Mouse (Mus musculus) stomach, postnatal 0 days (tissue): ENCODE results near the gene Tnfrsf13c. TPM values are rescaled to one million over a fixed set of nuclear protein-coding genes. Genes with fewer than 3 reads are reported as not detected.

Experiments
- ATAC-seq: fragments of 200-750 bp; cut with Nextera tagmentation; 2 replicates; pipeline ENCODE4 v1.8.0; 2017; ENCODE audit not compliant: low FRiP score, low TSS enrichment
- DNase-seq: peaks from one replicate; pipeline ENCODE4 v3.0.0-alpha.2; 2016; ENCODE audit warnings: low spot score
- H3K27ac ChIP-seq: fragments of 300-500 bp; sonication (generic); replicated peaks from 2 replicates; pipeline ENCODE4 v1.5.1; 2014; ENCODE audit warnings: mild to moderate bottlenecking, control low read depth
- H3K27me3 ChIP-seq: fragments of 300-500 bp; sonication (generic); 2 replicates; pipeline ENCODE4 v1.6.1; 2014; ENCODE audit warnings: low read length; ENCODE audit not compliant: control insufficient read depth, insufficient read depth
- H3K36me3 ChIP-seq: fragments of 300-500 bp; sonication (generic); 2 replicates; pipeline ENCODE4 v1.6.1; 2014; ENCODE audit warnings: low read length, mixed read lengths; ENCODE audit not compliant: control insufficient read depth, insufficient read depth
- H3K4me1 ChIP-seq: fragments of 300-500 bp; sonication (generic); replicated peaks from 2 replicates; pipeline ENCODE4 v1.6.1; 2014; ENCODE audit warnings: antibody characterized with exemption; ENCODE audit not compliant: control insufficient read depth, insufficient read depth
- H3K4me2 ChIP-seq: fragments of 300-500 bp; sonication (generic); replicated peaks from 2 replicates; pipeline ENCODE4 v1.6.1; 2014; ENCODE audit warnings: low read depth, mild to moderate bottlenecking, control low read depth, moderate library complexity
- H3K4me3 ChIP-seq: fragments of 300-500 bp; sonication (generic); 2 replicates; pipeline ENCODE4 v1.5.1; 2014; ENCODE audit warnings: low read depth, low read length, control low read depth
- H3K9ac ChIP-seq: fragments of 300-500 bp; sonication (generic); 2 replicates; pipeline ENCODE4 v1.6.1; 2014; ENCODE audit warnings: mild to moderate bottlenecking, low read length, control low read depth, mixed read lengths
- H3K9me3 ChIP-seq: fragments of 300-500 bp; sonication (generic); 2 replicates; pipeline ENCODE4 v1.6.1; 2016; ENCODE audit warnings: low read length; ENCODE audit not compliant: control insufficient read depth
- CTCF ChIP-seq: IDR thresholded peaks from 2 replicates; pipeline ENCODE4 v1.5.1; 2016; ENCODE audit warnings: antibody characterized with exemption, low read depth, mild to moderate bottlenecking, moderate library complexity
- EP300 ChIP-seq: optimal IDR thresholded peaks from 2 replicates; pipeline ENCODE3; 2016; ENCODE audit warnings: antibody characterized with exemption
- WGBS: fragments of 180-500 bp; shearing (Covaris S2); extraction: QIAGEN DNeasy Blood & Tissue Kit; methylation state at CpG from one replicate; pipeline ENCODE4 v1.1.7; 2014; 5-methylcytosine and 5-hydroxymethylcytosine counted together
- polyA plus RNA-seq: library from polyadenylated mRNA; unstranded; fragments of >200 nt; fragmentation: Nextera tagmentation; extraction: Ambion mirVana; gene quantifications from 2 replicates; pipeline ENCODE4 v1.2.1, GENCODE M21; 2015

The Tnfrsf13c gene
- polyA plus RNA-seq, 1 experiment from 2014 or later: not detected

- TF ChIP-seq EP300: no peak
- no peak for TF ChIP-seq CTCF
- no peak for ATAC-seq
- WGBS: 77% methylated on average over 12 of the region's 12 CpGs
These were observed 27.9 kb downstream of the Tnfrsf13c start for GRCm38 (mm10) chr15:82196300-82196699.

GRCm38 (mm10) chr15:82192617-82193016 is 31.6 kb downstream of the Tnfrsf13c start:
- 85% methylated on average over 8 of the region's 8 CpGs for WGBS

More at GRCm38 (mm10) chr15:82196300-82196699, 27.9 kb downstream of the Tnfrsf13c start:
- Histone ChIP-seq H3K27me3 (no peaks in the 10 kb centered on the region), H3K36me3 (peaks cover 70% of the 10 kb centered on the region), H3K4me1 (no peaks in the 10 kb centered on the region), H3K4me2 (no peak overlapping the region), H3K9ac (no peak overlapping the region), H3K4me3 (no peak overlapping the region), H3K27ac (no peak overlapping the region), H3K9me3 (no peaks in the 10 kb centered on the region)
- DNase-seq: no peak

GRCm38 (mm10) chr15:82188481-82189240 is 35.5 kb downstream of the Tnfrsf13c start:
- no peaks in the 10 kb centered on the region for H3K9me3 ChIP-seq
- H3K4me1 ChIP-seq: no peaks in the 10 kb centered on the region
- peaks cover 64% of the 10 kb centered on the region for H3K36me3 ChIP-seq
- H3K9ac ChIP-seq: no peak overlapping the region
- no peak overlapping the region for H3K4me2 ChIP-seq
- ATAC-seq (no peak), DNase-seq (peak; percentile 62)
- no peaks in the 10 kb centered on the region for H3K27me3 ChIP-seq
- no peak overlapping the region for H3K27ac ChIP-seq
- TF ChIP-seq CTCF: peak; percentile 69
- TF ChIP-seq EP300: no peak
- WGBS: 95% methylated on average over 10 of the region's 10 CpGs
- no peak overlapping the region for H3K4me3 ChIP-seq

More at GRCm38 (mm10) chr15:82192617-82193016, 31.6 kb downstream of the Tnfrsf13c start:
- H3K4me3 ChIP-seq: no peak overlapping the region
- H3K36me3 ChIP-seq: peaks cover 55% of the 10 kb centered on the region
- no peaks in the 10 kb centered on the region for H3K27me3 ChIP-seq
- DNase-seq (no peak), ATAC-seq (no peak)
- no peak overlapping the region for H3K27ac ChIP-seq
- H3K4me1 ChIP-seq: no peaks in the 10 kb centered on the region
- no peak overlapping the region for H3K4me2 ChIP-seq
- H3K9me3 ChIP-seq: no peaks in the 10 kb centered on the region
- TF ChIP-seq CTCF (no peak), EP300 (no peak)
- H3K9ac ChIP-seq: no peak overlapping the region

DNA sequence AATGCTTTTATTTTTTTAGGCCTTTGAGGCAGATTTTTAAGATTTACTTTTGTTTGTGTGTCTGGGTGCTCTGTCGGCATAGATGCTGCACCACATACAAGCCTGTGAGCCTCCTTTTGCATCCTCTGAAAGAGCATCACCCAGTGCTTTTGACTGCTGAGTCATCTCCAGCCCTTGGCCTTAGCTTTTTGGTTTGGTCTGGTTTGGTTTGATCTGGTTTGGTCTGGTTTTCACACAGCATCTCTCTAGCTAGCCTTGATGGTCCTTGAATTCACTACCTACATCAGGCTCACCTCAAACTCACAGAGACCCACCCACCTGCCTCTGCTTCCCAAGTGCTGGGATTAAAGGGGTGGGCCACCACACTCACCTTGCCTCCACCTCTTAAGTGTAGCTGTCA is 36.2 kb downstream of the Tnfrsf13c start:
- TF ChIP-seq EP300 (no peak), CTCF (no peak)
- no peak overlapping the region for H3K27ac ChIP-seq
- no peak for ATAC-seq

DNA sequence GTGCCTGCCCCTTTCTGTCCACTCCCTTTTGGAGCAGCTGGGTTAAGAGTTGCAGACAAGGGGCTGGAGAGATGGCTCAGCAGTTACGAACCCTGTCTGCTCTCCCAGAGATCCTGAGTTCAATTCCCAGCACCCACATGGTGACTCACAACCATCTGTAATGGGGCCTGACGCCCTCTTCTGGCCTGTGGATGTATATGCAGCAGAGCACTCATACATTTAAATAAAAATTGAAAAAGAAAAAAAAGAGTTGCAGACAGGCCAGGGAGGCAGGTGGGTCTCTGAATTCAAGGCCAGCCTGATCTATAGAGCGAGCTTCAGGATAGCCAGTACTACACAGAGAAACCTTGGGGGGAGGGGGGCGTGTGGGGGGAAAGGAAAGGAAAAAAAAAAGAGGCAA is 36.8 kb downstream of the Tnfrsf13c start:
- no peaks in the 10 kb centered on the region for H3K27me3 ChIP-seq
- H3K4me2 ChIP-seq: no peak overlapping the region
- H3K9me3 ChIP-seq: no peaks in the 10 kb centered on the region
- no peak overlapping the region for H3K4me3 ChIP-seq
- H3K9ac ChIP-seq: no peak overlapping the region
- no peaks in the 10 kb centered on the region for H3K4me1 ChIP-seq
- TF ChIP-seq CTCF: peak; percentile 32; the same call in 1 of the 2 replicates
- TF ChIP-seq EP300: no peak
- ATAC-seq (no peak), DNase-seq (no peak)
- 81% methylated on average over 4 of the region's 4 CpGs for WGBS
- H3K27ac ChIP-seq: no peak overlapping the region
- H3K36me3 ChIP-seq: peaks cover 63% of the 10 kb centered on the region

More for the DNA sequence above, 36.2 kb downstream of the Tnfrsf13c start:
- Histone ChIP-seq H3K27me3 (no peaks in the 10 kb centered on the region), H3K4me1 (no peaks in the 10 kb centered on the region), H3K9me3 (no peaks in the 10 kb centered on the region), H3K9ac (no peak overlapping the region), H3K4me3 (no peak overlapping the region), H3K36me3 (peaks cover 64% of the 10 kb centered on the region), H3K4me2 (no peak overlapping the region)
- 94% methylated on average over 1 of the region's 1 CpGs for WGBS
- no peak for DNase-seq

DNA sequence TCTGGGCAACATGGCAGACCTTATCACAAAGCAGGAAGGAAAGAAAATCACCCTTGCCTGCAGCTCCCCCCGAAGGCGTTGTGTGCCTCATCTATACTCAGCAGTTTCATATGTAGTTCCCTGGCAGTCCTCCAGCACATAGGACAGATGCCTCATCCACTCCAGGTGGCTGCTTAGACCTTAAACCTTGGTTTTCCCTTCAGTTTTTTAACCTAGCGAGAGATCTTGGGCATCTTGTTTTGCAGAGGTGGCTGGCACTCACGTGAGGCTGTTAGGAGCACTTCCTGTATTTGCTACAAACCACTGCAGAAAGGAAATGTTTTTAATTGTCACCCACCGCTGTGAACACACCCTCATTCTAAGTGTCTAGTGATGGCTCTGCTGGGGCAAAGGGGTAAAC is 37.2 kb downstream of the Tnfrsf13c start:
- TF ChIP-seq EP300 (no peak), CTCF (no peak)
- Histone ChIP-seq H3K4me2 (no peak overlapping the region), H3K4me1 (no peaks in the 10 kb centered on the region), H3K9ac (no peak overlapping the region), H3K27me3 (no peaks in the 10 kb centered on the region), H3K9me3 (0 out of 2 replicates have a peak, but pooled peaks cover 2% of the 10 kb centered on the region), H3K36me3 (peaks cover 64% of the 10 kb centered on the region), H3K4me3 (no peak overlapping the region), H3K27ac (no peak overlapping the region)
- no peak for ATAC-seq
- DNase-seq: no peak
- WGBS: 87% methylated on average over 5 of the region's 5 CpGs
